Mouse (Mus musculus) forebrain, embryonic 13.5 days (tissue): Measurements from ENCODE around the gene Gm20388. TPM values are rescaled to one million over a fixed set of nuclear protein-coding genes. Genes with fewer than 3 reads are reported as not detected.
"Not testable (repeated sequence)": the region's sequence is repeated elsewhere in the genome, so short reads cannot be mapped to it uniquely, and the experiment has no call there.

Experiments
- ATAC-seq: fragments of 200-750 bp; cut with Nextera tagmentation; 2 replicates; pipeline ENCODE4 v1.8.0; 2017
- H3K27ac ChIP-seq: fragments of 300-500 bp; sonication (generic); 2 replicates; pipeline ENCODE4 v1.5.1; 2015; ENCODE audit warnings: inconsistent platforms, mild to moderate bottlenecking, moderate library complexity
- H3K27me3 ChIP-seq: fragments of 300-500 bp; sonication (generic); 2 replicates; pipeline ENCODE4 v1.6.1; 2015; ENCODE audit warnings: mild to moderate bottlenecking, inconsistent platforms
- H3K36me3 ChIP-seq: fragments of 300-500 bp; sonication (generic); 2 replicates; pipeline ENCODE4 v1.6.1; 2015; ENCODE audit warnings: mild to moderate bottlenecking, inconsistent platforms; ENCODE audit not compliant: poor library complexity, severe bottlenecking
- H3K4me1 ChIP-seq: fragments of 300-500 bp; sonication (generic); 2 replicates; pipeline ENCODE4 v1.6.1; 2015; ENCODE audit warnings: inconsistent platforms
- H3K4me2 ChIP-seq: fragments of 300-500 bp; sonication (generic); 2 replicates; pipeline ENCODE4 v1.6.1; 2015; ENCODE audit warnings: inconsistent platforms, mild to moderate bottlenecking, moderate library complexity
- H3K4me3 ChIP-seq: fragments of 300-500 bp; sonication (generic); 2 replicates; pipeline ENCODE4 v1.5.1; 2015; ENCODE audit warnings: mild to moderate bottlenecking, inconsistent platforms
- H3K9ac ChIP-seq: fragments of 300-500 bp; sonication (generic); 2 replicates; pipeline ENCODE4 v1.6.1; 2015; ENCODE audit warnings: mild to moderate bottlenecking, inconsistent platforms
- H3K9me3 ChIP-seq: fragments of 300-500 bp; sonication (generic); replicated peaks from 2 replicates; pipeline ENCODE4 v1.6.1; 2016; ENCODE audit warnings: inconsistent platforms
- WGBS: fragments of 180-500 bp; shearing (Covaris S2); methylation state at CpG from one replicate; pipeline ENCODE4 v1.1.7; 2015; 5-methylcytosine and 5-hydroxymethylcytosine counted together
- polyA plus RNA-seq: library from polyadenylated mRNA; unstranded; fragments of >200 nt; fragmentation: Nextera tagmentation; extraction: Ambion mirVana; gene quantifications from 2 replicates; pipeline ENCODE4 v1.2.1, GENCODE M21; 2015

The Gm20388 gene
- polyA plus RNA-seq, 1 experiment from 2014 or later, result 5.6 TPM

- not testable (repeated sequence) for H3K4me1 ChIP-seq, ATAC-seq, H3K4me2 ChIP-seq, H3K27me3 ChIP-seq, H3K27ac ChIP-seq, H3K9me3 ChIP-seq, H3K4me3 ChIP-seq, H3K9ac ChIP-seq
- 92% methylated on average over 12 of the region's 12 CpGs for WGBS
- peaks cover 74% of the 10 kb centered on the region for H3K36me3 ChIP-seq
Measured at GRCm38 (mm10) chr8:123451747-123452146, 3541.1 kb downstream of the Gm20388 start.

GRCm38 (mm10) chr8:123452149-123452548, 3541.5 kb downstream of the Gm20388 start:
- Histone ChIP-seq H3K4me1 (no peaks in the 10 kb centered on the region), H3K4me2 (no peak overlapping the region), H3K27me3 (no peaks in the 10 kb centered on the region), H3K4me3 (no peak overlapping the region), H3K27ac (no peak overlapping the region), H3K9ac (no peak overlapping the region), H3K36me3 (peaks cover 78% of the 10 kb centered on the region), H3K9me3 (no peaks in the 10 kb centered on the region)
- no peak for ATAC-seq
- 90% methylated on average over 4 of the region's 4 CpGs for WGBS

DNA sequence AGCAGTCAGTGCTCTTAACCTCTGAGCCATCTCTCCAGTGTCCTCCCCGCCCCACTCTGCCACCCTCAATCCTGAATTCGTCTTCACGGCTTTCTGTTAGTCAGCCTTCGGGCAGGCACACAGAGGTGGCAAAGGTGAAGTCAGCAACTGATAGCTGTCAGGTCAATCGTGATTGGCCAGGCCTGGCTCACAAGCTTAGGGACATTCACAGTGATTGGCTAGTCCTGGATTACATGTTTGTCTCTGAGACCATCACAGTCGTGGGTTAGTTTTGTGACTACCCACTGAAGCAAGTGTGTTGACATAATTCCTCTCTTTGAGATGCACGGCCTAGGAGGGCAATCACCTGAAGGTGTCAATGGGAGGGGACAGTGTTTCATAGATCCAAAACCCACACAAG, 3542.7 kb downstream of the Gm20388 start:
- no peak for ATAC-seq
- WGBS, result 80% methylated on average over 7 of the region's 7 CpGs
- peaks cover 87% of the 10 kb centered on the region for H3K36me3 ChIP-seq
- H3K9ac ChIP-seq, result no peak overlapping the region
- no peaks in the 10 kb centered on the region for H3K4me1 ChIP-seq
- H3K27me3 ChIP-seq, result no peaks in the 10 kb centered on the region
- no peak overlapping the region for H3K27ac ChIP-seq
- no peak overlapping the region for H3K4me2 ChIP-seq
- no peak overlapping the region for H3K4me3 ChIP-seq
- H3K9me3 ChIP-seq, result no peaks in the 10 kb centered on the region

GRCm38 (mm10) chr8:123453951-123454350, 3543.3 kb downstream of the Gm20388 start:
- ATAC-seq, result no peak

DNA sequence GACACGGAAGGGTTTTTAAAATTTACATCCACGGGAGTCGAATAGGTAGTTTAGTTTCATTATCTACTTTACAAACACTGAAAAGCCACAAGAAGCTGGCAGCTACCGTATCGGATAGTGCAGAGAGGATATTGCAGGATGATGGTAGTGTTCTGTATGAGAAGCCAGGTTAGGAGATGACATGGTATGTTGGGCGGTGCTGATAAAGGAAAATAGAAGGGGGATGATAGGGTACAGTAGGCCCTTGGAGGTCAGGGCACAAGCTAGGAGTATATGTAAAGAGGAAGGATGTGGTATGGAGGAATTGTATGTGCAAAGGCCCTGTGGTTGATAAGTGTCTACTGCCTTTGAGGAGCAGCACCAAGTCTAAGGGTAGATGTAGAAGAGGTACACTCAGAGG, 3543.9 kb downstream of the Gm20388 start:
- Histone ChIP-seq H3K4me2 (no peak overlapping the region), H3K27ac (no peak overlapping the region), H3K9ac (no peak overlapping the region), H3K36me3 (peaks cover 88% of the 10 kb centered on the region), H3K4me3 (no peak overlapping the region), H3K27me3 (no peaks in the 10 kb centered on the region), H3K4me1 (no peaks in the 10 kb centered on the region), H3K9me3 (no peaks in the 10 kb centered on the region)
- ATAC-seq, result no peak
- 94% methylated on average over 6 of the region's 6 CpGs for WGBS

More at GRCm38 (mm10) chr8:123453951-123454350, 3543.3 kb downstream of the Gm20388 start:
- 89% methylated on average over 5 of the region's 5 CpGs for WGBS
- no peaks in the 10 kb centered on the region for H3K27me3 ChIP-seq
- H3K27ac ChIP-seq, result no peak overlapping the region
- no peaks in the 10 kb centered on the region for H3K9me3 ChIP-seq
- H3K9ac ChIP-seq, result no peak overlapping the region
- no peaks in the 10 kb centered on the region for H3K4me1 ChIP-seq
- peaks cover 88% of the 10 kb centered on the region for H3K36me3 ChIP-seq
- no peak overlapping the region for H3K4me3 ChIP-seq
- no peak overlapping the region for H3K4me2 ChIP-seq

DNA sequence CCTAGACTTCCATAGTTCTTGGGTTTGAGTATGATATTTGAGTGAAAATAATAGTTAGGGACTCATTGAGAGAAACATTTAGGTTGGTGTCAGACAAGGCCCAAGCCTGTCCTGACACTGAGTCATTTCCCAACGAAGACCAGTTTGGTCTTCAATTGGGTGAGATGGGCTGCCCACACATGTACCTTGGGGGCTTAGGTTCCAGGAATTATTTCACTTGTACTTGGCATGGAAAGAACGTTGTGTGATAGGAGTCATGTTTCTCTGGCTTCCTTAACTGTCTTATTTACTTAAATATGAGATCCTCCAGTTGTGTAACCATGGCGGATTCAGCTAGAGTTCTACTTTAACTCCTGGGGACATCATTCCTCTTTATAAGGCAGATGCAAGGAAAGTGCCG, 3553.0 kb downstream of the Gm20388 start:
- no peak overlapping the region for H3K27ac ChIP-seq
- no peak overlapping the region for H3K9ac ChIP-seq
- H3K9me3 ChIP-seq, result no peaks in the 10 kb centered on the region
- ATAC-seq, result no peak
- no peaks in the 10 kb centered on the region for H3K27me3 ChIP-seq
- 93% methylated on average over 4 of the region's 4 CpGs for WGBS
- no peaks in the 10 kb centered on the region for H3K4me1 ChIP-seq
- H3K36me3 ChIP-seq, result peaks cover 53% of the 10 kb centered on the region
- H3K4me3 ChIP-seq, result no peak overlapping the region
- H3K4me2 ChIP-seq, result no peak overlapping the region

DNA sequence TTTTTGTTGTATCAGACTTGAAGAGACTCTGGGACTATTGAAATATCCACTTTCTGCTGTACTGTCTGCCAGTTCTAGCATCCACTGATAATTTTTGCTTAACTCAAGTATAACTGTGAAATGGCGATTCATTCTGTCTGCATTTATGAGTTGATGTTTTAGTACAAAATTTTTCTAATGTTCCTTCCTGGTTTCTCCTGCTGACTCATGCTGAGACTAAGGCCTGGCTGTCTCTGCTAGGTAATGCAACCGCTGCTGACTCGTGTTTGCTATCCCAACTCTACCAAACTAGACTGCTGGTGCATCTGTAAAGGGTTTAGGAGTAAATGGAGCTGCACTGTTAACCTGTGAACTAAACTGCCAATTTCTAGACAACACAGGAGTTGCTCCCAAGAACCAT, 3556.8 kb downstream of the Gm20388 start:
- no peak overlapping the region for H3K4me3 ChIP-seq
- no peak overlapping the region for H3K4me2 ChIP-seq
- no peak for ATAC-seq
- H3K27me3 ChIP-seq, result no peaks in the 10 kb centered on the region; the same call in 1 of the 2 replicates
- H3K27ac ChIP-seq, result no peak overlapping the region
- peaks cover 16% of the 10 kb centered on the region for H3K36me3 ChIP-seq
- no peaks in the 10 kb centered on the region for H3K9me3 ChIP-seq
- no peak overlapping the region for H3K9ac ChIP-seq
- H3K4me1 ChIP-seq, result no peaks in the 10 kb centered on the region
- 81% methylated on average over 3 of the region's 3 CpGs for WGBS

DNA sequence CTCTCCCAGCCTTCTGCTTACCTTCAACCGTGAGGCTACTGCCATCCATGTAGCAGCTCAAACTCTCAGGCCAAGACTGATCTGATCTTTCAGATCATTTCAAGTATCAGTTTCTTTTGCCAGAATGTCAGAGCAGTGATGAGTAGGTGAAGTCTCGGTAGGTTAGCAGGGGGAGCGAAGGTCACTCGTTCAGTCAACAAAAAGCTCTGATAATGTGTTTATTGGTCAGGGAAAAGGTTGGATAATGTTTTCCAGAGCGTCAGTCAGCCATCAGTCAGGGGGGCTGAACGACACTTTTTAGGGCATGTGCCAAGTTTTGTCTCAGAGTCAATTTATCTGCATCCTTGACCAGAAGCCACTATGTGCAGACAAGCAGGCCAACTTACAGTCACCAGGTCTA, 3562.3 kb downstream of the Gm20388 start:
- not testable (repeated sequence) for H3K9me3 ChIP-seq, H3K4me3 ChIP-seq, H3K27me3 ChIP-seq, H3K9ac ChIP-seq, H3K4me1 ChIP-seq, H3K27ac ChIP-seq, H3K36me3 ChIP-seq, H3K4me2 ChIP-seq, ATAC-seq
- WGBS, result 77% methylated on average over 6 of the region's 6 CpGs

- WGBS, result 68% methylated on average over 5 of the region's 5 CpGs
- not testable (repeated sequence) for ATAC-seq
Measured at GRCm38 (mm10) chr8:123474549-123474948, 3563.9 kb downstream of the Gm20388 start.

GRCm38 (mm10) chr8:123476911-123477736, 3566.5 kb downstream of the Gm20388 start:
- peak overlapping the region; percentile 72 for H3K4me3 ChIP-seq
- H3K4me2 ChIP-seq, result peak overlapping the region; percentile 82
- H3K4me1 ChIP-seq, result peaks cover 18% of the 10 kb centered on the region
- H3K27me3 ChIP-seq, result no peaks in the 10 kb centered on the region
- ATAC-seq, result peak; percentile 55
- peak overlapping the region; percentile 88 for H3K27ac ChIP-seq
- WGBS, result 8% methylated on average over 34 of the region's 34 CpGs
- H3K9me3 ChIP-seq, result no peaks in the 10 kb centered on the region
- peak overlapping the region; percentile 85 for H3K9ac ChIP-seq
- peaks cover 20% of the 10 kb centered on the region for H3K36me3 ChIP-seq

More at GRCm38 (mm10) chr8:123474549-123474948, 3563.9 kb downstream of the Gm20388 start:
- not testable (repeated sequence) for H3K36me3 ChIP-seq, H3K9me3 ChIP-seq, H3K27ac ChIP-seq, H3K4me3 ChIP-seq, H3K4me2 ChIP-seq, H3K9ac ChIP-seq, H3K27me3 ChIP-seq
- peaks cover 18% of the 10 kb centered on the region for H3K4me1 ChIP-seq

DNA sequence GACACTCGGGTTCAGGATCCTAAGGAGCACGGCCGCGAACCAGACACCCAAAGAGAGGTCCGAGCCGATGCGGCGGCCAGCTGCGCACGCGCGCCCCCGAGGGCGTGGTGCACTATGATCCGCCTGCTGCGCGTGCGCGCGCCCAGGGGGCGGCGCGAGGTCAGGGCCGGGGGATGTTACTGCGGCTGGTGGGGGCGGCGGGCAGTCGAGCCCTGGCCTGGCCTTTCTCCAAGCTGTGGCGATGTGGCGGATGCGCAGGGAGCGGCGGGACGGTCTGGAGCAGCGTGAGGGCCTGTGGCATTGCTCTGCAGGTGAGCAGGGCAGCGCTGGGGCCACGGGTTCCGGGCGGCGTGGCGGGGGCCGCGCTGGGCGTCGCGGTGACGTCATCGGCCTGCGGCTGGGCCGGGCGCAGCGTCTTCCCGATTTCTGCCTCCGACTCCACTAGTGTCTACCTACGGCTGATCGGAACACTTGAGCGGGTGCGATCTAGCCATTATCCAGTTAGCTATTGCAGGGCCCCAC, 3567.2 kb downstream of the Gm20388 start, which contains the start of gene Afg3l1:
Gene Afg3l1 (plus strand): TSS at position 167 of the 522 bp plus-strand sequence.
- Histone ChIP-seq H3K9ac (peak within 1 kb of the TSS; percentile 85), H3K4me1 (peaks cover 18% of the 10 kb centered on the region), H3K27me3 (no peaks in the 10 kb centered on the region), H3K36me3 (peaks cover 27% of the 10 kb centered on the region), H3K4me2 (peak within 1 kb of the TSS; percentile 82), H3K4me3 (peak within 1 kb of the TSS; percentile 72), H3K9me3 (no peaks in the 10 kb centered on the region), H3K27ac (peak within 1 kb of the TSS; percentile 88)
- under 1% methylated on average over 58 of the region's 58 CpGs for WGBS
- peak; percentile 92 for ATAC-seq

- 37% methylated on average over 16 of the region's 16 CpGs for WGBS
- peak overlapping the region; percentile 85 for H3K9ac ChIP-seq
- peak overlapping the region; percentile 88 for H3K27ac ChIP-seq
- H3K27me3 ChIP-seq, result no peaks in the 10 kb centered on the region
- H3K4me3 ChIP-seq, result peak overlapping the region; percentile 72
- peaks cover 33% of the 10 kb centered on the region for H3K36me3 ChIP-seq
- no peaks in the 10 kb centered on the region for H3K9me3 ChIP-seq
- peaks cover 18% of the 10 kb centered on the region for H3K4me1 ChIP-seq
- H3K4me2 ChIP-seq, result peak overlapping the region; percentile 82
- ATAC-seq, result no peak; the same call in 1 of the 2 replicates
Measured at GRCm38 (mm10) chr8:123478456-123479218, 3568.0 kb downstream of the Gm20388 start.
